Mouse (Mus musculus) WW6 (cell line): ENCODE data around the gene Eif3m.
"Not testable (repeated sequence)": the region's sequence is repeated elsewhere in the genome, so short reads cannot be mapped to it uniquely, and the experiment has no call there.

ENCODE experiments used
- DNase-seq: peaks from one replicate; pipeline ENCODE4 v3.0.0-alpha.2; 2013; ENCODE audit warnings: low read depth, low spot score

Gene Eif3m

DNA sequence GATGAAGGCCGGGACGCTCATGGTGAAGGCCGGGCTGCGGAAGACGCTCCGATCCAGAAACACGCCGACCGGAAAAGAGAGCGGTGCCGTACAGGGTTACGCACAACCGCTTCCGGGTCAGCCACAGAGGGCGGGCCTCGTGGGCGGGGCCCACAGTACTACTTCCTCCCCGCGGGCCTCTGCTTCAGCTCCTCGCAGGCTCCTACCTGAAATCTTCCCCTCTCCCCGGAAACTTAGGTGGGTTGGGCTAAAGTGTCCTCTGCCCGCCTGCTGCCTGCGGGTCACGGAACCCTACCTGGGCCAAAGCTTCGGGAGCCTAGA, at the start of gene Eif3m:
Gene Eif3m, minus strand, starts transcription at position 114 of the 321 bp plus-strand sequence.
- DNase-seq, result peak; percentile 88

DNA sequence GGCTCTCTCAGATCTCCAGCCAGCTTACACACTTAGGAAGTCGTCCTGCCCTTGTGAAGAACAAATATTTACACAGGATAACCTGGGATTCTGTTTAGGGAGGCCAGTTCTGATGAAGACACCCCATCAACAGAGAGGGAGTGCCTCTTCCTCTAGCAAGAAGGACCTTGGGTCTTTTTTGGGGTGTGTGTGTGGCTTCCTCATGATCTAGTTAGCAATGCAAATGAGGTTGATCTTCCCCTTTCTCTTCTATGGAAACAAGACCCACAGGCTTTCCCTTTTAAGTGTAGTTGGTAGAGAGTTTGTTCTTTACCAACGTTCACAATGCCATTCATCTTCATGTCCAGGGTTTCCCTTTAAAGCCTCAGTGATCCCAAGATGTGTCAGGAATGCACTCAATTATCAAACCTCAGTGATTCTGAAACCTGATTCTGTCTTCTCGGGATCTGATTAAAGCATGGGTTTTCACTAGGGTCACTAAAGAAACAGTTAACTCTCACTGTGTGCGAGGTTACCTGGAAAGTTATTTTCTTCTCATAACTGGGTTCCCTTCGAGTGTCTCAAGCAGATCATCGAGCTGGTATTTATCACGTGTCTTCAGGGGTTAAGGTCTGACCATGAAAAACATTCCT, 46.0 kb upstream of the Eif3m start:
- no peak for DNase-seq

DNA sequence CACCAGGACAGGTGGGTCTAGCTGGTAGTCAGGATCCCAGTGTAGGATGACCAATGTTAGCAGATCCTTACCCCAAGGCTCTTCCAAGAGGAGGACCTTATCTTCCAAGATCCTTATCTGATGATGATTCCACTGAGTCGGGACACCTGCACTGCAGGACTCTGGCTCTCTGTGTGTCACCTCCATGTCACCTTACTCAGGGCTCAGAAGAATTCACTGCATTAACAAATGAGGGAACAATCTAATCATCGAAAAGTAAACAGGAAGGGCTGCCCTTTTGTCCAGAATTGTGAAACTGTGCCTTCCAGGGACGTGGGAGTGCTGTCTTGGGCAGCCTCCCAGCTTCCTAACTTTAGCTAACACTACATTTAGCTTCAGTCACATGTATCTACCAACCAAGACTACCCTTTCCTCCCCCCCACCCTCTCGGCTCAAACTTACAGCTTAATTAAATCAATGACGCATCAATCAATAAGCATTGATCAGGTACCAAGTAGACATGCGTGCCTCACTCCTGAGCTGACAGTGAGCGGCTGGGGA, 41.8 kb upstream of the Eif3m start:
- no peak for DNase-seq

DNA sequence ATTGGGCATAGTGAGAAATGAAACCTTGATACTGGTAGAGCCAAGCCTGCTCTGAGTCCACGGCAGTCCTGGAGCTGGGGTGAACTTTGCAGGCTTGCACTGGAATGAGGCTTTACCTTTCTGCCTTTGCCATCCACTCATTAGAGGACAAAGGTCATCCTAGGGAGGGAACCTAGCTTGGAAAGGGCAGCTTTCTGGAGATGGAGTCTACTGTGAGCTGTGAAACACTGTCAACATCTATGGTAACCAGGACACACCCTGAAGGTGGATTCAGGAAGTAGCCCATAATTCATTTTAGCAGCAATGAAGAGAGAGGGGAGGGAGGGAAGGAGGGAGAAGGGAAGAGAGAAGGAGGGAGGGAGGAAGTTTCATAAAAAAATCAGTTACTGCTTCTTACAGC, 38.6 kb upstream of the Eif3m start:
- no peak for DNase-seq

DNA sequence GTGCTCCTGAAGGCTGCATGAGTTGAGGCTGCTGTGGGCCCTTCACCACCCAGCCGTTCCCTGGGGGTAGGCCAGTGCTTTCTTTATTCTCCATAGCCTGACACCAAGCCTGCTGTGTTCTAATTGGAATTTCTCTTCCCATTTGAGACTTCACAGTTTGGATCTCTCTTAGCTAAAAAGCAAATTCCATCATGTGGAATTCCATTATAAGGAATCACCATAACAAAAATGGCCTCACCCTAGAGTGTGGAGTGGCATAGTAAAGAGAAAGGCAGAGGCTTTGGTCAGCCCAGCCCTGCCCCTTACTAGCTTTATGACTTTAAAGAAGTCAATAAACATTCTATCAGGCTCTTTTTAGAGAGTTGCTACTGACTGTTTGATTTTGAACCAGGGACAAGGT, 31.4 kb upstream of the Eif3m start:
- no peak for DNase-seq

DNA sequence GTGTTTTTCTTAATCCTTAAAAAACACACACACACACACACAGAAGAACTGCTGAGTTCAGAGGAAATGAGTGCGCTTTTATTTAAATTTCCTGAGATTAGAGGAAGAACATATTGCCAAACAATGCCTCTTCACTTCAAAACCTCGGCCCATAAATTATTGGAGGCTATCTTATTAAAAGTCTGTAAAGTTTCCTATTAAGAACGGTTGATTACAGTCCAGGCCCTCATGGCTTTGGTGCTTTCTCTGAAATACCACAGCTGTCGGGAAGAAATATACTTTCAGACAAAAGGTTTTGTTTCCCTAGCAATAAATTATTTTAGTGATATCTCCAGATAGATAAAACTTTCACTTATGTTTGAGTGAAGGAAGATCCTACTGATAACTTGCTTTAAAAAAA, 26.3 kb upstream of the Eif3m start:
- no peak for DNase-seq

DNA sequence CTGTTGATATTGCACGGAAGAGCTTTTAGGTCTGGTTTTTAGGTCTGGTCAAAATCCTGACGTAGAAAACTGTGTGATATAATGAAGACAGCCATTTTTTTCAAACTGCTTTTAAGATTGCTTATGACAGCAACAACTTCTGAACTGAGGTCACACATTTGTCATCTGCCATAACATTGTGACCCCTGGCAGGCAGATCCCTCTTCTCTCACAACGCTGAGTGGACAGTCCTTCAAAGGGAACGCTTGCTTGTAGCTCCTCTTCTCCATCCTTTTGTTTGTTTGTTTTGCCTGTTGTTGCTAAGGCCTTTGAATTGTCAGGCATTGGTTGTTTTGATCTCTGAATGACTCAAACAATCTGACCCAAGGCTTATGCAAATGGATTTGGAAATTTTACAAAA, 24.0 kb upstream of the Eif3m start:
- no peak for DNase-seq

DNA sequence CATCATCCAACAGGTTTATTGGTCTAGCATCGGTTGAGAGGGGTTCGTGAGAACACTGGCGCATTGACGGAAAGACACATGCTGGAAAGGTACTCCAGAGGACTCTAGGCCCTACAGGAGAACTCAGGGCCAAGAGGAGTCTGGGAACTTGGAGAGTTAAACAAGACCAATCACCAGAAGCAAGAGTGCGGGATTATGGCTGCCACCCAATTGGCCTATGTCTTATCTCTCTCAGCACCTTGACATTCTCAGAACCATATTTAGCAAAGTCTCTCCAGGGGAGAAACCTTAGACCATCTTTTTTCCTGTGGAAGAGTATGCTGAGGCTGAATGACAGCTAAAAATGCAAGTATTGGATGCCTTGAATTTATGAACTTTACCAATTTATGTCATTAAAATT, 22.0 kb upstream of the Eif3m start:
- no peak for DNase-seq

DNA sequence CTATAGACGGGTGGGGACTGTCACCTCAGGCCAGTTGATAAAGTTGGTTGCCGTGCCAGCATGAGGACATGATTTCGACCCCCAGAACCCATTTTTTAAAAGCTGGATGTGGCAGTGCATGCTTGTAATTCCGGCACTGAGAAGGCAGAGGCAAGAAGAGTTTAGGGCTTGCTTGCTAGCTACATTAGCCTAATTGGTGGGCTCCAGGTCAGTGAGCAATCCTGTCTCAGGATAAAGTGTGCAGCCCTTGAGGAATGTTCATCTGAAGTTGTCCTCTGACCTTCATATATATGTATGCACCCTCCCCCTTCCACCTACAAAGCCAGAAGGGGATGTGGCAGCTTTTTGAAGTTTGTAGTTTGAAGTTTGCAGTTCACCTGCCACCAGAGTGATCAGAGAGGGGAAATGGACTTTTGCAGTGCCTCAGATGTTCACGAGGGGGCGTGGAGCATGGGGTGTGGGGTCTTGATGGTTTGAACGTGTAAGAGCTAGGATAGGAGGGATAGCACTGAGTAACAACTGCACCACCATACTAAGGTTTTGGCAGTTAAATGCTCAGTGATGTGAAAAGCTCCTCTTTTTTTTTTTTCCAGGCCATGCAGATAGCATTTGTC, 21.2 kb upstream of the Eif3m start:
- DNase-seq, result no peak

DNA sequence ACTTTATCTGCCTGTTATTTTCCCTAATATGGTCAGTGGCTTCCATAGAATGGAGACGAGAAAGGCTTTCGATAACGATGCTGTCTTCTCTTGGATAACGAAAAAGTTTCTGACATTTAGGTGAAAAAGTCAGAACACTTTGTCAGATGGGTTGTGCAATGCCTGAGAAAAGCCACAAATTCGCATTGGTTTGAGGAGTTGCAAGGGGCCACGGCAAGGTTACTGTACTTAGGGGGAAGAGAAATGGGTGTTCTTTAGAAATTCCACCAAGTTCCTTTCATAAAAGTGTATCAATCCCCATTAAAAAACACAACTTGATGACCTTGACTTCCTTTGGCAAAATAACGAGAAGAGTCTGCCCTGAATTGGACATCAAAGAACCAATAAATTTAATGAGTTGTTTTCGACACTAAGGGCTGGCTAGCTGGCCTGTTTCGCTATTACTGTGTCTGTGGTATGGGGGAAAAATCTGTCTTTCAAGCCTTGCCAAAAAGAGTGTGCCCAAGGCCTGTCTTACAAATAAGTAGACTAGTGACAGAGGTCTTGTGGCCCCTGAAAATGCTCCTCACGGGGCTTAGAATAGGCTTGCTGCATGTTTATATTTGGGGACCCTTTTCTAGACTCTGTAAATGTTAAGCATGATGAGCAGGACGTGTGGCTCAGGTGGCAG, 19.7 kb upstream of the Eif3m start:
- DNase-seq, result no peak

DNA sequence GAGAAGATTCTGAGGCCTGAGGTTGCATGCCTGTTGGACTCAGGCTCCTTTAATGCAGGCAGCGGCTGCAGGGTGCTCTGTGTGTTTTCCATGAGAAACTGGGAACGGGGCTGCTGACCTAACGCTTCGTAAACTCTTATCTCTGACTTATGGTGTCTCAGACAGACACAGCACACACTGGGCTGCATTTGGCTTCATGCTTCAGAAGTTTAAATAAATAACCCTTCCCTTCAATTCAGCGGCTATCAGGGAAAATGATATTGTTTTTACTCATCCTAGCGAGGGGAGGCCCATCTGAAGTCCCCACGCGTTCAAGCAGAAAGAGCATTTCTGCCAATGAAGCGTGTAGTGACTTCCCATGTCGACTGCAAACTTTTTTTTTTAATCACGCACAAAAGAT, 19.1 kb upstream of the Eif3m start:
- DNase-seq, result no peak

DNA sequence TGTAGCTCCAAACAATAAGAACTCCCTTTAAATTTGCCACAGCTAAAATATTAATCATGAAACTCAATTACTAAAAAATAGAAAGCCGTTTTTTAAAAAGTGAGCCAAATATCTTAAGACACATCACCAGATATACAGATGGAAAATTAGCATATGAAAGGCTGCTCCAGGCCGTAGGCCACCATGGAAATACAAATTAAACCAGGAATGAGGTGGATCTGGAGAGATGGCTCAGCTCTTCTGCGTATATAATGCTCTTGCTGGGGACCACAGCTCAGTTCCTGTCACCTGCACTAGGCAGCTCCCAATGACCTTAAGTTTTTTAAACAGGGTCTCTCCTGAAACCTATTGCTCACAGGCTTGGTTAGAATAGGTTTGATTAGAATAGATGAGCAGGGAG, 17.2 kb upstream of the Eif3m start:
- no peak for DNase-seq

DNA sequence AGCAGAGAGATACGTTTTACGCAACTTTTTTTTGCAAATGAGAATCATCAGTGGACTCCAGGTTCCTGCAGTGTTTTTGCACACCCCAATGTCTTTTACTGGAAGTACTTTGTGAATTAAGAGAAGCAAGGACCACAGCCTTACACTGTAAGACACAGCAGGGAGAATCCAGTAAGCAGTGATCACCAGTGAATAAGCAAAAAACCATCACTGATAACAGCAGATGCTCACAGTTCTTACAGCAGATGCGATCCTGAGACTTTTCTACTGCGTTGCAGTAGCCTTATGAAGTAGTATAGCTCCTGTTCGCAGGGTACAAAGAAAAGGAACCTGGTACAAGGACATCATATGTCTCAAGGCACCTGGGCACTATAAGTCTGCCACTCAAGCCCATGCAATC, 13.6 kb upstream of the Eif3m start:
- no peak for DNase-seq

DNA sequence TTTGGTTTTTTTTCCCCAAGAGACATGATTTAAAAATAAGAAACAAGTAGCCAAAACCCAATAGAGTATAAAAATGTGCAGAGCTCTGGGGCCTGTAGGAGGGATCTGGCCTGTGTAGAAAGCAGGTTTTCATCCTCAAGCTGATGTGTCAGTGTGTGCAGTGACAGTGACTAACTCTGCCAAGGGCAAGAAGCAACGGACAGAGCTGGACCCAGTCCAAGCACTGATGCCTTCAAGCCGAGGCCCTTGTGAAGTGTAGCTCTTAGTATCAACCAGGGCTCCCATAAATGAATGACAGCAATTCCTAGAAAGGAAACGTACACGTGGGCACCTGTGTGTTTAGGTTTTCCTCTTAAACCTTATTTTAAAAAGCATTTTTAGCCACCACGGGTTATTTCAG, 11.9 kb upstream of the Eif3m start:
- no peak for DNase-seq

DNA sequence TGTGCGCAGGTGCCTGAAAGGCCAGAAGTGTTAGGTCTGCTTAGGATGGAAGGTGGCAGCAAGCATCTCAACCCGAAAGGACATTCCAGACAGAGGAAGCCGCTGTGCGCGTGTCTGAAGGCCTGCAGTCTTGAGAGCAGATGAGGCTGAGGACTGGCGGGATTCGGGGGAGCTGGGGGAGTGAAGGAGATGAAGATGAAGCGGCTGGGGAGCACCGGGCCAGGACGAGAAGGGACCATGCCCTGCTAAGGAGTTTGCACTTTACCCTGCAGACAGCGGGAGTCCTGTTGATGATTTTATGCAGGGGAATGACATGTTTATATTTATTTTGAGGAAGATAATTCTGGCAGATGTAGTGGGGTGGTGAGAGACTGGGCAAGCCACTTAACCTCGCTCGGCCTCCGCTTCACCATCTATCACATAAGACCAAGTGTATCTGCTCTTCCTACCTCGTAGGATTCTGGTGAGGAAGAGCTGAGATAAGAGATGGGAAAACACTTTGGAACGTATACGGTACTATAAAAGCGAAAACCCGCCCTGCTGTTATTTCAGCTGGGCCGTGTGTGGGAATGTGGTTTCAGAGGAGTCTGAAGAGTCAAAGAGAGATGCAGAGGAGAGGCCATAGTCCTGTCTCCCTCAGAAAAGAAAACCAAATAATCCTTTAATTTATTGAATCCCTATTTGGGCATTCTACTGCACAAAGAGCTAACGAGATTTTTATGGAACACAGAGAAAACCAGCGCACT, 10.2 kb upstream of the Eif3m start:
- DNase-seq, result no peak

DNA sequence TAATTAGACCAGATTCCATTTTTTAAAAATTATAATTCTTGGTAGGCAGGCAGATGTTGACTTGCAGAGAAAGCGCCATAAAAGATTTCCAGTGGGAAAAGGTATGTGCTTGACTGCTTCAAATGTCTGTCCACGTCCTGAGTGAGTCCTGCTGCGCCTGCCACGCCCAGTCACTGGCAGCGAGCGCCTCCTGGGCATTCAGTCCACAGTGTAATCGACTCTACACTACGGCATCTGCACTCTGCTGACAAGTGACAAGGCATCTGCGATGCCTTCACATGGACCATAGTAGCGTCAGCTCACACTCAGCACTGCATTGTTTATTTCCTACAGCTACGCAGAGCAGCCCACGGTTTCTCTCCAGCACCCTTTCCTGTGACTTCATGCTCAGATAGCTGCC, 8.7 kb upstream of the Eif3m start:
- DNase-seq, result not testable (repeated sequence)

DNA sequence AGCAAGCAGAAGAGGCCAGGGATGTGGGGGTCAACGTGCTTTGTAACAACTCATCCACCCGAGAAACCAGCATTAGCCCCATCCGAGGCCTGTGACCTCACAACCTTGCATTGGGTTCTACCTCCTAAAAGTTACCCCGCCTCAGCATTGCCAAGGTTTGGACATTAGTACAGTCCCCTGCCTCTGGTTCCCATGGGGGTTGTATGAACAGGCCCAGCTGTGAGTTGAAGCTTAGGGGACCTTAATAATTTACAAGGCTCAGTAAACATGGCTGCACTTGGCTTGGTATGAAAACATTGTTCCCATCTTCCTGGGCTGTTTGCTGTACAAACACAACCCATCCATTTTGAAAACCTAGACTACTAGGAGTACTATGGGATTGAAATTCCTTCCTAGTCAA, 6.9 kb upstream of the Eif3m start:
- DNase-seq, result no peak

DNA sequence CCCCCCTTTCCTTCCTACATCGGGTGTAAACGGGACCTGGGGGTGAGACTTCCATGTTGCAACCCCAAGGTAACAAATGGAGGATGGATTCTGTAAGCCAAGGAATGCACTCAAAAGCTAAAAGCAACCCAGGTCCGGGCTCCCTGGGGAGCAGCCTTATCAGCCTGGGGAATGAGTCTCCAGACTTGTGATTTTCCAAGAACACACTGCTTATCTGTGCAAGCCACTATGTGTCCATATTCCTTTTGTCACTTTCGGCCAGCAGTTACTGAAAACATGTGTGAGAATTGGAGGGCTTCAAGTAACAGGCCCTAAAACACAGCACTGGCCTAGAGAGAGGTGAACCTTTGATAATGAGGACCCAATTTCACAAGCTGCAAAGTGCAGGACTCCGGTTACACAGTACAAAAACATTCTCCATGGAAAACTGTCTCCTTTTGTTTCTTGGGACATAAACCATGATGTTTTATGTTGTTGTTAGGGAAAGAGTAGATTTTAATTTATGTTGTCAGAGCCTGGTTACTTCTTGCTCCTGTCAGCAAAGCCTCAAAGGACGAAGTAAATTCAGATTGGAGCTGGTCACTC, 6.2 kb upstream of the Eif3m start:
- no peak for DNase-seq

DNA sequence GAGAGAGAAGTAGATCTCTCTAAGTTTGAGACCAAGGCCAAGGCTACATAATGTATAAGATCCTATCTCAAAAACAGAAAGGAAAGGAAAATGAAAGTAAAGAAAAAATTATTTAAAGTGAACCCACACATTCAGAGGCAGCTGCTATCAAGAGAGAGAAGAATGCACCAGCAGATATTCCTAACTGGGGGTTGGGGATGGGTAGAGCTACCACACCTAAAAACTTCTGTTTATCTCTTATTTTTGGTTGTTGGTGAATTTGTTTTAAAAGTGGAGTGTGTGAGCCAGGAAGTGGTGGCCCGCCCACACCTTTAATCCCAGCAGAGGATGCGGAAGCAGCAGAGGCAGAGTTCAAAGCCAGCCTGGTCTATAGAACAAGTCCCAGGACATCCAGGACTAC, 5.0 kb upstream of the Eif3m start:
- no peak for DNase-seq

DNA sequence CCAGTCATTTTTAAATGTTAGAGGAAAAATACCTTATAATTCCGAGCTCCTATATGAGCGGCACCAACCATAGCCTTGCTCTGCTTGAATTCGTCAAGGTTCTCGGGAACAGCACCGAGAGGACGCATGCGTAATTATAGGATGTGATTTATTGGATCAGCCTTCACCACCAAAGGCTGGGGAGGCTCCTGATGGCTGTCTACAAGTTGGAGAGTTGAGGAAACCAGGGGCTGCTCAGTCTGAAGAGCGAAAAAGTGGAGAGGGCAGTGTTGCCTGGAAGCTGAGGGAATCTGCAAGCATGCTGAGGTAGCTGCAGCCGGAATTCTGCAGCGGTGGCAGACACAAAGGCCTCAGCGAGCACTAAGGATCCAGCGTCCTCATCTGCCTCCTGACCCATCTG, 4.4 kb upstream of the Eif3m start:
- DNase-seq, result no peak

DNA sequence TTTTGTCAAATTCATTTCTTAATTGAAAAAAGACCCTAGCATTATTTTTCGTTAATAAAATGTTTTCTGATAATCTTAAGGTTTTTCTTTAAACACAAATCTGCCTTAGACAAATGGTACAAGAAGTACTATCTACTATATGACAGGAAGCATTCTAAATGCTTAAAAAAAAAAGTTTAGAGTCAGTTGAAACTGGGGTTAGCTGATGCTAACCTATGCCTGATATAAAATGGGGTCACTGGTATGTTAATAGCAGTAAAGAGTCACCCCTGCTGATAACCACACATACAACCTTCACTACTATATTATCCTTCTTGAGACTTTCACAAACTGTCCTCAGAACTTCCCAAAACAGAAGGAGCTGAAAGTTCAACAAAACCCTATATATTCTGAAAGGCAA, 2.6 kb upstream of the Eif3m start:
- DNase-seq, result no peak

DNA sequence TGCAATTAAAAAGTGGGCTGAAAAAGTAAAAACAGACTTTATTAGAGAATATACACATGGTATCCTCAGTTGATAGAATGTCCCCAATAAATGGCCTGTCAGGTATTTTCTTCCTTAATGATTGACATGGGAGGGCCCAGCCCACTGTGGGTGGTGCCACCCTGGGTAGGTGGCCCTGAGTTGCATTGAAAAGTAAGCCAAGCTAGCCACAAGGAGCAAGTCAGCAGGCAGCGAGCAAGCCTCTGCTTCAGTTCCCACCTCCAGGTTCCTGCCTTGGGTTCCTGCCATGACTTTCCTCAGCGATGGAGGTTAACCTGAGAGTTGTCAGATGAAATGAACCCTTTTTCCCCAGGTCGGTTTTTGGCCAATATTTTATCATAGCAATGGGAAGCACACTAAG, 922 bp upstream of the Eif3m start:
- DNase-seq, result no peak
